Mouse (Mus musculus) gastrocnemius, postnatal 25 days (tissue): ENCODE measurements at regions not wholly inside any gene's neighbourhood (a gene's known extent, or its start where the extent isn't known, plus 50 kb on each side); places are given as distances from the start of the nearest gene placed in this dataset.
A peak's percentile ranks its signal among the peaks of the same experiment; 100 is the strongest.

Experiments
- DNase-seq: peaks from one replicate; pipeline ENCODE4 v3.0.0; 2022

DNA sequence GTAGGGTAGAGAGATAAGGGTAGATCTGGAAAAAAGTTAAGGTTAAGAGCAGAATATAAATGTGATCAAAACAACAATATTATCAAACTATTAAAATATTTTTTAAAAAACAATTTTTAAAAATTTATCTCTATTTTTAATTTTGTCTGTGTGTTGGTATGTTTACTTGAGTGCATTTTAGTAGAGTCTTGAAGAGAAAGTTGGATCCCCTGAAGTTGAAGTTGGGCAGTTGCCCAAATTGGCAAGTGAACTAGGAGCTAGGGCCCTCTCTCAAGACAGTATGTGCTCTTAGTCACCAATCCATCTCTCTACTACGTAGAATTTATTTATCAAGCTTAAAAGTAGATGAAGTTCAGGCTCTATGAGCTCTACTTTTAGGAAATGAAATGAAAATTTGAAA is 59.9 kb downstream of the Adamts1 start:
- DNase-seq = no peak

DNA sequence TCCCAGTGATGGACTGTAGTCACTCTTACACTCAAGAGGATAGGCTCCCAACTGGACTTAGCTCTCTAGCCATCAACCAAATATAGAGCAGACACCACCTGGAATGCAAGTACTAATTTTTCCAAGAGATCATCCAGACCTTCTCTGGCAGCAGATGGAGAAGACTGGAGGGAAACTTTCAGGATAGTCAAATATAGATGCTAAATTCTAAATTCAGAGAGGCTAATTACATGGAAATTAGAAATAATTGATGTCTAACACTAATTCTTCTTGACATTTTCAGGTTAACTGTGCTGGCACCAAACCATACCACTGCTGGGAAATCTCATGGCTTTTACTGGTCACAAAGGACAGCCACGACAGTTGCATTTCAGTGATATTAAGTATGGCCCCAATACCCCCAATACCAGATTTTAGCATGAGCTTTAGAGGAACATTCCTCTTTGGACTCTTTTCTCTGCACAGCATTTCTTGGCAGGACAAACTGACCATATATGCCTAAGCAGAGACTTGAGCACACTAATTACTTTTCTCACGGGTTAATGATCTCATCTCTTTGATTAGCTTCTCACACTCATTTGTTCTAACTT is 64.2 kb downstream of the Adamts1 start:
- no peak for DNase-seq

DNA sequence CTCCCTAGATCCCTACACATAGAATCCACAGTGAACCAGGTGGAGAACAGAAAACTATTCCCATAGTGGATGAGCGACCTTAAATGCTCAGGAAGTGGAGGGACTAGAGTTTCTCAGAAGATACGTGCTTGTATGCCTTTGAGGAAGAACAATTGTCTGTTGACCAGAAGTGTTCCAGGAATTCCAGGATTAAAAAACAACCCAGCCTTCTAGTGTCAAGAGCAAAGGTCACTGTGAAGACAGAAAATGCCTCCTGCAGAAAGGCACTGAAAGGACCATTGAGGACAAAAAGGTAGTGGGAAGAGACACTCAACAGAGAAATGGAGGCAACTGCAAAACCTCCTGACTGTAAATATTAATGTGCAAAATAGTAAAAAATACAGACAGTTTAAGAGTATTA is 74.9 kb downstream of the Adamts1 start:
- no peak for DNase-seq

DNA sequence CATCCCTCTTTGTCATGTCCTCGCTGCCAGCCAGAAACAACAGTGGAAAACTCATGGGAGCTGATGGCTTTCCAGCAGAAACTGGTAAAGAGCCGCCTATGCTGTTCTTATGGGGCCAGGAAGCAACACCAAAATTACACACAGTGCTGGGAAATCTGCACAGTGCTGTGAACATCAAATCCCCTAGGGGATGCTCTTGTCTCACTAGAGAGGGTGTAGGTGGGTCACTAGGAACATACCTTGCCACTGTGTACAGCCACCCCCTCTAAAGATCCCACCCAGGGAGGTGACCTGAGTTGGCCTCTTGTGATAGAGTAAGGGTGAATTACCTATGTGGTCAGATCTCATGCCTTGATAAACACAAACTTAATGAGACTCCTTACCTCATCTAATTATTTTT is 80.9 kb downstream of the Adamts1 start:
- DNase-seq = no peak

DNA sequence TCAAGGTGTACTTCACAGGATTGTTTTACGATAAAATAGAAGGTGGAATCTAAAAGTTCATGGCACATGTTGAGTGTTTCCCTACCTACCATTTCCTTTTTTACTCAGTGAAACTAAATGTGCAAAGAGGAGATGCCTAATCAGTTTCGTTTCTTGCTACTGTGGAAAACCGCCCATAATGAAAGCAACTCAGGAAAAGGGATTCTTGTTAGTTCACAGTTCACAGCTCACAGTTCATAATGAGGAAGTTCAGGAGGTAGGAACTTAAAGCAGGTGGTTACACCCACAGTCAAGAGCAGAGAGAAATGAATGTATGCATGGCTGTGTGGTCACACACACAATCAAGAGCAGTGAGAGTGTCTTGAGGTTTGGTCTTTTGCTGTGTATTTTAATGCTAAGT is 90.6 kb downstream of the Adamts1 start:
- no peak for DNase-seq

DNA sequence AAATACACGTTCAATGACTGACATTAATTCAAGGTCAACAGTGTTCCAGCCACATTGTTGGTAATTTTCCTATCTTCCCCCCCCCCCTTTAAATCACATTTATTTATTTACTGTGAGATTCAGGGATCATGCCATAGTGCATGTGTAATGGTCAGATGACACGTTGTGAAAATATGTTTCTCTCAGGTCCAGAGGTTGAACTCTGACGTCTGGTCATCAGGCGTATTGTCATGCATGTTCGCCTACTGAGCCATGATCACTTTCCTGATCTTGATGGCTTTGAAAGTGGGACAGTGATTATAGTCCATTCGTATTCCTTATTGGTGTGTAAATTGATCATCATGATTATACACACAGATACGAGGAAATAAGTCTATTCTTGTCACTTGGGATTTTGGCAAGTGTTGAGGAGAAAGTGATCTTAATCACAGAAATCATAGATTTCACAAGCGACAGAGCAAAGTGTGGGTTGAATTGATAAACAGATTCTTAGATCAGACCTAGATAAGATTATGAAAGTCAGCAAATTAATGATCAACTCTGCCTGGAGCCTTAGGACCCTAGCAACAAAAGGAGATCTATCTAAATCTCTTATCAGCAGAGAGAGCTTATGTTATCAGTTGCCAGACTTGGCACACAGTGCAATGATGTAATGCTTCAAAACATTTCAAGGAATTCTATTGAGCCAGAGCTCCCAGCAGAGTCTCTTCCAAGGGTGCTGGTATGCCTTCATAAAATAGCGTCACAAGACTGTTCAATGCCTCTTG is 98.5 kb downstream of the Adamts1 start:
- no peak for DNase-seq

DNA sequence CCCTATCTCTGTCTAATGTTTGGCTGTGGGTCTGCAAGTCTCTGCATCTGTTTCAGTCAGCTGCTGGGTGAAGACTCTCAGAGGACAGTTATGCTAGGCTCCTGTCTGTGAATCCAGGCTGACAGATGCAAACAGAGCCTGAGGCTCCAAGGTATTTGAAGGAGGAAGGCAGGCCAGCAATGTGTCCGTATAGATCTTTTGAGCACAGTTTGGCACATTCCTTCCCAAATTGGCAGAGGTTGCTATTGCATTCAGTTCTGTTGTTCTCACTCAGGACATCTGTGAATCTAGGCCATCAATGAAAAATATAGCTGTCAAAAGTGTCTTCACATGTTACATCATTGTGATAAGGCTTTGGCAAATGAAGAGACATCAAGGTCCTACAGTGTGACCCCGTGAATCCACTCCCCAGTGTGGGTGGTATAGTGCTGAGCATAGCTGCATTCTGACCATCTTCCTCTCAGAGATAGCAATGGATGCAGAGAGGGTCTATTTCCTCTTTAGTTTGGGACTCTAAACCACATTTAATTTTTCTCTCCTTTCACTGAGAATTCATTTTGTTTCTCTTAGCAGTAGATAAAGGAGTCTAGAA is 99.9 kb downstream of the Adamts1 start:
- DNase-seq = no peak

DNA sequence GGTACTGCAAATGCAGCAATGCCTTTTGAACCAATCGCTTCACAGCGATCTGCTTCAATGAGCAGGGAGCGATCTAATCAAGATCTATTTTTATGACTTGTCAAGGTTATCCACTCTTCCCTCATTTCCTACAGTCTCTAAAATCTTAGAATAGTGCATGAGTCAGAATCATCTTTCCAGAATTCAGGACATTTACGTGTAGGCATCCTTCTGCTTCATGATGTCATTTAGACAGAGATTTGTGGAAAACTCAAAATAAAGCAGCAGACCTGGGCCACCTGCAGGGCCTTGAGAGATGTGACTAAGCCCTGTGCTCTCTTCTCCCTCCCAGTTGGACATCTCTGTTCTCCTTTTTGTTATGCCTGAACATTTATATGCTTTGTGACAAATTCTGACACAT is 103.6 kb downstream of the Adamts1 start:
- DNase-seq = no peak

DNA sequence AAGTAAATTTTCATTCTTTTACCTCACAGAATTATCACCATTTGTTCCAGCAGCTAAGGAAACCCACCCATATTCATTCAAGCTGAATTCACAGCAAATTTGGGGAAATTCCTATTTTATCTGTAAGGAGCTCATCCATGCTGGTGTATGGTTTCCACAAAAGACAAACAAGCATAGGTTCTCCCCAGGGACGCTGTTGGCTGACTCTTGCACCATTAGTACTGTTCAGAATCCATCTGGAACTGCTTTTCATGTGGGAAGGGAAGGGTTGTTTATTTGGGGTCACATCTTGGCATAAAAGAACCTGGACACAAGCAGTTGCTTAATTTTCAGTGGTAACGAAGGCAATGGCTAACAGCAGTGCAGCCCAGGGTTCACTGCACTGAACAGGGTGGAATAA is 120.2 kb downstream of the Adamts1 start:
- DNase-seq = no peak

DNA sequence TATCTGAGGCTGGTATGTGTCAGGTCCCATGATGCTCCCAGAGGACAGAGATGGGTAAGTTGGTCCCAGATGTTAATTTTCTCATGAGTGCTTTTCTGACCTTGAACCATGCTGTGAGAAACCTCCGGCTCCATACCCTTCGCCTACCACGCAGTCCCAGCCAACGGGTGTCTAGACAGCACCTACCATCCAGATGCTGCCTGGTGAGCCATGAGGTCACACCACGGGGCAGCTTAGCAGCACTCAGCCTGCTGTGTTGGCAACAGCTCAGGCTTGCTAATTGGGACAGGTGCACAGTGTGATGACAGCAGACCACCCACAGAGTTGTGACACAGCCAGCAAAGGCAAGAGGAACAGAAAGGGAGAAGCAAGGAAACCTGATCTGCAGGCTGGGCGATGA is 122.6 kb downstream of the Adamts1 start:
- DNase-seq = peak; percentile 8

DNA sequence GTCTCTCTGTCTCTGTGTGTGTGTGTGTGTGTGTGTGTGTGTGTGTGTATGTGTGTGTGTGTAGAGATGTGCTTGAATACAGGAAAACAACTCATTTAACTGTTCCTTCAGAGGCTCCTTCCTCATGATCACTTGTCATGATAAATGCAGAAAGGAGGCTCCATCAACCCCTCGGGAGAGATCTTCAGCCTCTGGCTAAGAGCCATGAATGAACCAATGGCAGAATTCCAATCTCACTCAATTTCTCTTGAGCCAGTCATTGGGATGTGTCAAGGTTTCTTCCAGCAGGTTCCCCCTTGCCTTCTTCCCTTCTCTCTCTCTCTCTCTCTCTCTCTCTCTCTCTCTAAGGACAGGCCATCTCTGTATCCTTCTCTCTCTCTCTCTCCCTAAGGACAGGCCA is 124.1 kb downstream of the Adamts1 start:
- DNase-seq = no peak

DNA sequence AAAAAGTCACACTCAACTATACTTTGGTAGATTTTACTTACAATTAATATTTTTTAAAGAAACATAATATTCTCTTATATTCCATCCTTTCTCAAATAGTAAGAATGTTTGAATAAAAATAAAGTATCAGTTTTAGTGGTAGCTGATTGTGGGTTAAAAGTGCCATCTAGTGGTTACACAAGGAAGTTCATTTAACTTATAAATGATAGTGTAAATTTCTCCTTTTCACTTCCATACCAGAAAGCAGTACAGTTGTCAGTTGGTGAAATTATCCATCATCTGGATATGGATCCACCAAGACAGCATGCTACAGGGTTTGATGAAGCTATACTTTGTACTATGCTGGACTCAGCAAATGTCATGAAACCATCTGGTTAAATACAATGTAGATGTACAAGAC is 124.7 kb downstream of the Adamts1 start:
- no peak for DNase-seq

DNA sequence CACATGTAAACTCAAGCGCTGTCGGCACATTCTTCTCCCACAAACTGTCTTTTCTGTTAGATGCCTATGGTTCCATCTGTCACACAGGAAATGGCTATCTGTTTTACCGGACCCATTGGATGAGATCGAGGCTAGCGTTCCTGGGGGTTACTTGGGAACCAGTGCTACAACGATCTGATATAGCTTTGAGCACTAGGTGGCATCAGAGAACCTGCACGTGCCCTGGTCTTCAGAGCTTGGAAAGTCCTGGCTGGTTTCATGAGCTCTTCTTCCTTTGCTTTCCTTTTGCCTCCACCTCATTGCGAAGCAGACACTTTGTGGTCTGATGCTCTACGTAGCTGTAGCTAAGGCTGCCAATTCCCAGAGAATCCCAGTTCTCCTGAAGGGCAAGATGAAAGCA is 123.8 kb upstream of the Cyyr1 start:
- peak; percentile 9 for DNase-seq

DNA sequence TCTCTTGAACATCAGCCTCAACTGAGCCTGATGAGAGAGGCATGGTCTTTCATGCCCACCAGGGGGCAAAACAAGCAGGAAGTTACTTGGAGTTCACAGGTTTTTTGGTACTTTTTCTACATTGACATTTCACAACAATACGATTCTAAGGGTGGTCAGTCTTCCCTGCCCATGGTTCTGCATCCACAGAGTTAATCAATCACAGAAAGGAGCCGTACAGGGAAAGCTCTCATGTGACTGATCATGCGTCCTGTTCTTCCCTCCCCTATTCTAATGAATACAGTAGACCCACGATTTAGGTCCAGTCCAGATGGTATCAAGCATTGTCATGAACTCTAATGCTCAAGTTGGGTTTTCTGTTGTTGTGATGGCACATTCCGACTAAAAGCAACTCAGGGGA is 115.6 kb upstream of the Cyyr1 start:
- DNase-seq = no peak

DNA sequence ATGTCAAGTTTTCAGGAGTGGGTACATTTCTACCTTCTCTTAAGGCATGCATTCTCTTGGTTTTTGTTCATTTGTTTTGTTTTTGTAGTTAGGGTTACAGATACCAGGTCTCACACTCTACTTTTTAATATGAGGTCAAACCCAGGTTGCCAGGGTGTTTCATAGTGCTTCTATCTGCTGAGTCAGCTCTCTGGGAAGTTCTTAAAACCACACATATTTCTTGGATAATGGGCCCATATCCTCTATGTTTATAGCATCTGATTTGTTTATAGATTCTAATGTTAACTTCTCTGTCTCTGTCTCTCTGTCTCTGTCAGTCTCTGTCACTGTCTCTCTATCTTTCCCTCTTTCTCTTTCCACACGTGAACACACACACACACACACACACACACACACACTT is 114.6 kb upstream of the Cyyr1 start:
- no peak for DNase-seq

DNA sequence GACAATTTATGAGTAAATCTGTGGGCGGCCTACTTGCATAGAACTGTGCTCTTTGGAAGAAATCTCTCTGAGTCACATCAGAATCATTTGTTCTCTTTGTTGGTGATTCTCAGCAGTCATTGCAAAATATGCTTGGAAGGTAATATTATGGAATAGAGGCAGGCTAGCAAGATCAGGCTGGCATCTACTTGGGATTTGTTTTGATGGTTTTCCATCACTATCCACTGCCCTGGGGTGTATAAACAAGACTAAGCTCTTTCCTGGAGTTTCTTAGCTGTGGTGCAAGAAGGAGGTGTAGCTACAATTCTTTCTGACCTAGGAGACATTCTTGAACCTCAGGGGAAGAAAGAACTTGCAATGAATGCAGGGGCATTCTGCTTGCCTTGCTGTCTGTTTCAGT is 96.3 kb upstream of the Cyyr1 start:
- no peak for DNase-seq

DNA sequence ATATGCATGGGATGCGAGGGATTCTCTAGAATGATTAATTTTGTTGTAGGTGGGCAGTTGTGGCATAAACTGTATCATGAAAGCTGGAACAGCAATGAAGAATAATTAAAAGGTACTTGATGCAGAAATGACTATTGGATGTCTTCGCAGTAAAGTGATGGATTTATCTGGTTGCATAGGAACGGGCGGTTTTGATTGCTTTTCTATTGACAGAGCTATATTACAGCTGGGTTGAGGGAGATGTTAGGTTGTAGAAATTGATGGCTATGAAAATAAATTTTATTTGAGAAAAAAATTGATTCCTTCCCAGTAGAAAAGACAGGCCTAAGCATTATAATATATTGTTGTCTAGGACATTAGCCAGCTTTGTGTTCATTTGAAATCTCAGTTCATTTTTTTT is 87.8 kb upstream of the Cyyr1 start:
- no peak for DNase-seq

DNA sequence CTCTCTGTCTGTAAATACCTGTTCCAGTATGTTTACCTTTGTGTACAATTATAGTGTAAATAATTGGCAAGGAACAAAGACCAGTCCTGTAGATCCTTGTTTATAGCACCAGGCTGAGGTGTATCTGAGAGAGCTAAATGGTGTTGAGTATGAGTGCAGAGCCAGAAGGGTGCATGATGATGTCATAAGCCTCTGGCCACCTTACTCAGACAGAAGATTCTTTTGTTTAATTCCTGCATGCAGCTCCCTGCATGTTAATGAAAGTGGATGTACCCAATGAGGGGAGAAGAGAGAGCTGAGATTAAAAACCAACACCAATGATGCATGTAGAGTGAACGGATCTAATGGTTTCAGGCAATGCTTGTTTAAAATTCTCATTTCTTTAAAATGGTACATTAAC is 83.9 kb upstream of the Cyyr1 start:
- no peak for DNase-seq

DNA sequence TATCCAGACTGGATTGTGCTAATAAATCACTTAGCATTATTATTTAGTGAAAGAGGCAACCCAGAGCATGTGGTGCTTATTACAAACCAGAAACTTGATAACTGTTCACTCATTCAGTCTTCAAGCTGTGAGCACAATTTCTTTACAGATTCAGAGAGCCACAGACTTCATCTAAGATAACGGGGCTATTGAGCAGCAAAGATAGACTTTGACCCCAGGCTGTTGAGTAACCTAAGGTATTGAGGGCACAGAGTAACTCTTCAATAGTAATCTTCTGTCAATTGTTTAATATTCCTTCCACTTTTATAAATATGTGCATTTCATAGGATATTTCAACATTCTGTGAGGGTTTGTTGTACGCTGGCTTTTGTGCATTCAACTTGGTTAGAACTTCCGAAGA is 76.5 kb upstream of the Cyyr1 start:
- no peak for DNase-seq

DNA sequence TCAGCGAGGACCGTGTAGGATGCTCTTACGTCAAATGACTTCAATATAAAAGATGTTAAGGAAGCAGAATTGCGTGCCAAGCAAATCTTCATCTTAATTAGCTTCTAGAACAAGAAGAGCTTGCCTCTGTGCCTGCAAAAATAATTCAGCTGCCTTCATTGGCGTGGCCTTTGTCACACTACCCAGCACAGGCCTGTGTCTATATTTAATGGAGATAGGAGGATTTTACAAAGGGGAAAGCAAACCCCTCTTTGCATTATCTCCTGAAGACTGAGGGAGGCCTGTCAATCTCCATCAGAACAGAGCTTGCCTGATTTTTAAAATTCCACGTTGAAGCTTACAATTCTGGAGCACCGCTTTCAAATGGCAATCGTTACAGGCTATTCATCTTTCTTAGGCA is 71.3 kb upstream of the Cyyr1 start:
- no peak for DNase-seq

DNA sequence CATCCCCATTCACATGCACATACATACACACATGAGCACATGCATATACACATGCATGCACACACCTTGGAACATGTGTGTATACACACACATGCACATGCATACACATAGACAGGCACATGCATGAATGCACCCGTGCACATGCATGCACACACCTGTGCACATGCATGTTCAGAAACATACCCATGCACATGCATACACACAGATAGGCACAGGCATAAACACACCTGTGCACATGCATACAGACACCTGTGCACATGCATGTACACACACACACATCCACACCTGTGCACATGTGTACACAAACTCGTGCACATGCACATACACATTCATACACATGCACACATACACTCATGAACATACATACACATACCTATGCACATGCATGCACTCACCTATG is 50.9 kb upstream of the Cyyr1 start:
- no peak for DNase-seq
